Mouse (Mus musculus): ENCODE measurements around the gene Atxn10. TPM values are rescaled to one million over a fixed set of nuclear protein-coding genes. Genes with fewer than 3 reads are reported as not detected.

The Atxn10 gene
- polyA plus RNA-seq, 1 experiment from 2014 or later: 345 TPM

DNA sequence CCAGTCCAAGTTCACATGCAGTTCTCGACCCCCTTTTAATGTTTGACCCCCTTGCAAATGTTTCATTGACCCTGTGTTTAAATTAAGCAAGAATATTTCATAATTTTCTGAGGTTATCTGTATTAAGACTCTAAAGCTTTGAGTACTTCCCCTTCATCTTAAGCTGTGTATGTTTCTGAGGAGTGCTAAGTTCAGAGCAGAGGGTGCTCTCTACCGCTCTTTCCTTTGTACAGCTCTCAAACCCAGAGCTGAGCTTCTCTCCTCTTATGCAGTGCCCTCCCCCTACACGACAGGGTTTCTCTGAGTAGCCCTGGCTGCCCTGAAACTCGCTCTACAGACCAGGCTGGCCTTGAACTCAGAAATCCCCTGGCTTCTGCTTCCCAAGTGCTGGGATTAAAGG, 23.9 kb downstream of the Atxn10 start:
- WGBS: 83% methylated on average over 4 of the region's 4 CpGs
- no peak for ATAC-seq (ENCODE audit: insufficient number of reproducible peaks, insufficient read depth, low FRiP score, low TSS enrichment)
- Histone ChIP-seq H3K27ac (no peak overlapping the region), H3K4me2 (replicated peaks) (no peak overlapping the region), H3K4me1 (peaks cover 6% of the 10 kb centered on the region; the same call in 1 of the 2 replicates), H3K9ac (no peak overlapping the region), H3K4me3 (no peak overlapping the region), H3K36me3 (peaks cover 33% of the 10 kb centered on the region), H3K27me3 (no peaks in the 10 kb centered on the region), H3K9me3 (no peaks in the 10 kb centered on the region)

- WGBS: 91% methylated on average over 3 of the region's 3 CpGs
- no peaks in the 10 kb centered on the region for H3K9me3 ChIP-seq
- no peak for ATAC-seq (ENCODE audit: insufficient number of reproducible peaks, insufficient read depth, low FRiP score, low TSS enrichment)
- no peaks in the 10 kb centered on the region for H3K4me1 ChIP-seq
- H3K4me2 ChIP-seq (replicated peaks): no peak overlapping the region
- H3K4me3 ChIP-seq: no peak overlapping the region
- H3K36me3 ChIP-seq: peaks cover 58% of the 10 kb centered on the region
- H3K27ac ChIP-seq: no peak overlapping the region
- no peaks in the 10 kb centered on the region for H3K27me3 ChIP-seq
- H3K9ac ChIP-seq: no peak overlapping the region
Observed at GRCm38 (mm10) chr15:85364366-85364765, 28.3 kb downstream of the Atxn10 start.

DNA sequence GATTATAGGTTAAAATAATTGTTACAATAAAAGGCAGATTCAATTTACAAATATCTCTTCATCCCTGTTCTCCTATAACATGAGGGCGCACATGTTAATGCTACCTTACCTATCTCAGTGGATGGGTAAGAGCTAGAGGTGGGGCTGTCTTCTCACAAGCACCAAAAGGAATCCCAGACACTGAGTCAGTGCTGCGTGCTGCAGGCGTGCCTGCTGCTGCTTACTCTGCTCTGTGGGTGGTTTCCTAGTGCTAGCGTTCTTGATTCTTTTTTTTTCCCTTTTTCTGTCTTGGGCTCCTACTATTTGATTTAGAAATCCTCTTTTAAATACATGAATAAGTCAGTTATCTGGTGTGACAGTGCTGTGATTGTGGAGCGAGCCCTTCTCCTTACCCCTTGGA, 30.9 kb downstream of the Atxn10 start:
- no peak for ATAC-seq (ENCODE audit: insufficient number of reproducible peaks, insufficient read depth, low FRiP score, low TSS enrichment)
- 84% methylated on average over 5 of the region's 5 CpGs for WGBS
- peaks cover 45% of the 10 kb centered on the region for H3K36me3 ChIP-seq
- no peaks in the 10 kb centered on the region for H3K9me3 ChIP-seq
- no peak overlapping the region for H3K9ac ChIP-seq
- no peak overlapping the region for H3K27ac ChIP-seq
- no peak overlapping the region for H3K4me3 ChIP-seq
- H3K4me1 ChIP-seq: no peaks in the 10 kb centered on the region
- H3K4me2 ChIP-seq (replicated peaks): no peak overlapping the region
- no peaks in the 10 kb centered on the region for H3K27me3 ChIP-seq

DNA sequence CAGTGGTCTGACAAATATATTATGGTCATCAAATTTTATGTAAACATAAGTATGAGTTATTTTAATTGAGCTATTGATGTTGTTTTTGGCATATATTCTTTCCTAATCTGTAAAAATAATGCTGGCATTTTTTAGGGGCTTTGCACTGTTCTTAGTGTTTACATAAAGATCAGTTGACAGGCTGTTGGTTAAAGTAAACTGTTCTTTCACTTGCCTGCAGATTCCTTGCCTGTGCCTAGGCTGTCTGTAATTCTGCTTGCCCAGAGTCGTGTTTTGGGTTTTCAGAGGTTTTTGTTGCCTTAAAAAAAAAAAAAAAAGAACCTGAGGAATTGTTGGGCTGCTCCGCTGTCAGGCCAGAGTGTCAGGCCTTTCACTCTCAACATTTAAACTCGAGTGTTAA, 33.7 kb downstream of the Atxn10 start:
- no peaks in the 10 kb centered on the region for H3K9me3 ChIP-seq
- WGBS: 48% methylated on average over 3 of the region's 3 CpGs
- ATAC-seq (ENCODE audit: insufficient number of reproducible peaks, insufficient read depth, low FRiP score, low TSS enrichment): no peak
- H3K36me3 ChIP-seq: peaks cover 26% of the 10 kb centered on the region
- no peak overlapping the region for H3K4me2 ChIP-seq (replicated peaks)
- H3K27me3 ChIP-seq: no peaks in the 10 kb centered on the region
- H3K4me1 ChIP-seq: no peaks in the 10 kb centered on the region
- no peak overlapping the region for H3K4me3 ChIP-seq
- no peak overlapping the region for H3K9ac ChIP-seq
- no peak overlapping the region for H3K27ac ChIP-seq

GRCm38 (mm10) chr15:85373125-85373524, 37.1 kb downstream of the Atxn10 start:
- no peak overlapping the region for H3K4me3 ChIP-seq
- no peak overlapping the region for H3K4me2 ChIP-seq (replicated peaks)
- H3K27me3 ChIP-seq: no peaks in the 10 kb centered on the region
- no peaks in the 10 kb centered on the region for H3K9me3 ChIP-seq
- no peak for ATAC-seq (ENCODE audit: insufficient number of reproducible peaks, insufficient read depth, low FRiP score, low TSS enrichment)
- no peak overlapping the region for H3K27ac ChIP-seq
- H3K4me1 ChIP-seq: no peaks in the 10 kb centered on the region
- peaks cover 22% of the 10 kb centered on the region for H3K36me3 ChIP-seq
- H3K9ac ChIP-seq: no peak overlapping the region

- Histone ChIP-seq H3K9me3 (no peaks in the 10 kb centered on the region), H3K27ac (no peak overlapping the region), H3K4me3 (no peak overlapping the region), H3K4me2 (replicated peaks) (no peak overlapping the region), H3K9ac (no peak overlapping the region), H3K36me3 (peaks cover 34% of the 10 kb centered on the region), H3K4me1 (0 out of 2 replicates have a peak, but pooled peaks cover 3% of the 10 kb centered on the region), H3K27me3 (no peaks in the 10 kb centered on the region)
- 75% methylated on average over 9 of the region's 9 CpGs for WGBS
- no peak for ATAC-seq (ENCODE audit: insufficient number of reproducible peaks, insufficient read depth, low FRiP score, low TSS enrichment)
Observed at GRCm38 (mm10) chr15:85383477-85383876, 47.4 kb downstream of the Atxn10 start.

DNA sequence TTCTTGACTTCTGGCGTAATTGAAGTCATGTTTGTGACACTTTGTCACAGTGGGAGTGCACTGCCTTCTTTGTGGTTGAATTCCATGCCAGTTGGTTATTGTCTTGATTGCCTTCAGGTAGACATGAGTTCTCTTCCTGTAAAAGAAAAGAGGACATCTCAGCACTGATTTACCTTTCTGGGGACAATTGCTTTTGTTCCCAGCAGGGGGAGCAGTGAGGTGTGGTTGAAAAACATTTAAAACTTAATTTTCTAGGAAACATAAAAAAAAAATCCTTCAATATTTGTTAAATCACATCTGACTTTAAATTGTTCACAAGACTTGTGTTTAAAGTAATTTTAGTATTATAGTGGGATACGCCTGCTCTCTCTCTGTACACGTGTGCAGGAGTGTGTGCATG, 52.7 kb downstream of the Atxn10 start:
- Histone ChIP-seq H3K4me2 (replicated peaks) (no peak overlapping the region), H3K9ac (no peak overlapping the region), H3K4me1 (0 out of 2 replicates have a peak, but pooled peaks cover 3% of the 10 kb centered on the region), H3K36me3 (peaks cover 32% of the 10 kb centered on the region), H3K27me3 (no peaks in the 10 kb centered on the region), H3K4me3 (no peak overlapping the region), H3K27ac (no peak overlapping the region), H3K9me3 (no peaks in the 10 kb centered on the region)
- ATAC-seq (ENCODE audit: insufficient number of reproducible peaks, insufficient read depth, low FRiP score, low TSS enrichment): no peak
- 95% methylated on average over 3 of the region's 3 CpGs for WGBS

DNA sequence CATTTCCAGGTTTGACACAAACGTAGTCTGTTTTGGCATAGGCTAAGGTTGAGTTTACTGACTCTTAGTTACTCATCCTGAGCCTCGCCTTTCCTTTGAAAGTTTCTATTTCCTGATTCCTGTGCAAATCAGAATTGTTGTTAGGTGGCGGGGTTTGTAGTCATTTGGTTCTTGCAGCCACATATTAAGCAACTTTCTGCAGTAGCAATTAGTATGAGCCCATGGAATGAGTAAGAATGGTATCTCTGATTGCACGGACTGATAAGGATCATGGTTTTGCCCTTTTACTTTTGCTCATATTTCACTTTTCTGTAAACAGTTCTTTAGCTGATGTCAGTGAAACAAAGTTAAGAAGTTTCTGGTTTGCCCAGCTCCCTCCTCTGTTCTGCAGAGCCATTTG, 53.9 kb downstream of the Atxn10 start:
- H3K36me3 ChIP-seq: peaks cover 25% of the 10 kb centered on the region
- H3K4me3 ChIP-seq: no peak overlapping the region
- ATAC-seq (ENCODE audit: insufficient number of reproducible peaks, insufficient read depth, low FRiP score, low TSS enrichment): no peak
- no peak overlapping the region for H3K27ac ChIP-seq
- H3K9me3 ChIP-seq: no peaks in the 10 kb centered on the region
- no peak overlapping the region for H3K9ac ChIP-seq
- no peak overlapping the region for H3K4me2 ChIP-seq (replicated peaks)
- no peaks in the 10 kb centered on the region for H3K4me1 ChIP-seq
- WGBS: 89% methylated on average over 4 of the region's 4 CpGs
- H3K27me3 ChIP-seq: no peaks in the 10 kb centered on the region

GRCm38 (mm10) chr15:85395360-85395759, 59.3 kb downstream of the Atxn10 start:
- H3K9ac ChIP-seq: no peak overlapping the region
- no peak overlapping the region for H3K4me2 ChIP-seq (replicated peaks)
- no peaks in the 10 kb centered on the region for H3K9me3 ChIP-seq
- 93% methylated on average over 9 of the region's 9 CpGs for WGBS
- H3K4me3 ChIP-seq: no peak overlapping the region
- ATAC-seq (ENCODE audit: insufficient number of reproducible peaks, insufficient read depth, low FRiP score, low TSS enrichment): no peak
- no peaks in the 10 kb centered on the region for H3K27me3 ChIP-seq
- H3K36me3 ChIP-seq: peaks cover 35% of the 10 kb centered on the region
- H3K27ac ChIP-seq: no peak overlapping the region
- H3K4me1 ChIP-seq: no peaks in the 10 kb centered on the region

- 0 out of 2 replicates have a peak overlapping the region, but pooled peaks have one; percentile 60 for H3K27ac ChIP-seq
- WGBS: 73% methylated on average over 7 of the region's 7 CpGs
Observed at GRCm38 (mm10) chr15:85401926-85402325, 65.9 kb downstream of the Atxn10 start.

GRCm38 (mm10) chr15:85403256-85403731, 67.2 kb downstream of the Atxn10 start:
- Histone ChIP-seq H3K27me3 (no peaks in the 10 kb centered on the region), H3K4me1 (0 out of 2 replicates have a peak, but pooled peaks cover 4% of the 10 kb centered on the region), H3K27ac (no peak overlapping the region), H3K36me3 (0 out of 2 replicates have a peak, but pooled peaks cover 3% of the 10 kb centered on the region), H3K4me3 (no peak overlapping the region), H3K4me2 (replicated peaks) (no peak overlapping the region), H3K9me3 (no peaks in the 10 kb centered on the region), H3K9ac (no peak overlapping the region)
- WGBS: 89% methylated on average over 4 of the region's 4 CpGs
- ATAC-seq (ENCODE audit: insufficient number of reproducible peaks, insufficient read depth, low FRiP score, low TSS enrichment): no peak

More at GRCm38 (mm10) chr15:85401926-85402325, 65.9 kb downstream of the Atxn10 start:
- peaks cover 8% of the 10 kb centered on the region; the same call in 1 of the 2 replicates for H3K36me3 ChIP-seq
- no peaks in the 10 kb centered on the region for H3K9me3 ChIP-seq
- no peak for ATAC-seq (ENCODE audit: insufficient number of reproducible peaks, insufficient read depth, low FRiP score, low TSS enrichment)
- no peak overlapping the region for H3K9ac ChIP-seq
- no peaks in the 10 kb centered on the region for H3K27me3 ChIP-seq
- H3K4me2 ChIP-seq (replicated peaks): no peak overlapping the region
- H3K4me1 ChIP-seq: 0 out of 2 replicates have a peak, but pooled peaks cover 4% of the 10 kb centered on the region
- H3K4me3 ChIP-seq: no peak overlapping the region

- no peak overlapping the region for H3K4me2 ChIP-seq (replicated peaks)
- H3K36me3 ChIP-seq: 0 out of 2 replicates have a peak, but pooled peaks cover 3% of the 10 kb centered on the region
- H3K27me3 ChIP-seq: no peaks in the 10 kb centered on the region
- no peak overlapping the region for H3K9ac ChIP-seq
- H3K4me3 ChIP-seq: no peak overlapping the region
- H3K27ac ChIP-seq: no peak overlapping the region
- WGBS: 75% methylated on average over 4 of the region's 4 CpGs
- ATAC-seq (ENCODE audit: insufficient number of reproducible peaks, insufficient read depth, low FRiP score, low TSS enrichment): no peak
- 0 out of 2 replicates have a peak, but pooled peaks cover 4% of the 10 kb centered on the region for H3K4me1 ChIP-seq
- no peaks in the 10 kb centered on the region for H3K9me3 ChIP-seq
Observed at GRCm38 (mm10) chr15:85404739-85405138, 68.7 kb downstream of the Atxn10 start.
